Mouse (Mus musculus): Measurements from ENCODE around the gene Tmub2. TPM values are rescaled to one million over a fixed set of nuclear protein-coding genes. Genes with fewer than 3 reads are reported as not detected.

Gene Tmub2
- total RNA-seq, 2 experiments from 2014 or later, result 25.2 to 26.7 TPM

DNA sequence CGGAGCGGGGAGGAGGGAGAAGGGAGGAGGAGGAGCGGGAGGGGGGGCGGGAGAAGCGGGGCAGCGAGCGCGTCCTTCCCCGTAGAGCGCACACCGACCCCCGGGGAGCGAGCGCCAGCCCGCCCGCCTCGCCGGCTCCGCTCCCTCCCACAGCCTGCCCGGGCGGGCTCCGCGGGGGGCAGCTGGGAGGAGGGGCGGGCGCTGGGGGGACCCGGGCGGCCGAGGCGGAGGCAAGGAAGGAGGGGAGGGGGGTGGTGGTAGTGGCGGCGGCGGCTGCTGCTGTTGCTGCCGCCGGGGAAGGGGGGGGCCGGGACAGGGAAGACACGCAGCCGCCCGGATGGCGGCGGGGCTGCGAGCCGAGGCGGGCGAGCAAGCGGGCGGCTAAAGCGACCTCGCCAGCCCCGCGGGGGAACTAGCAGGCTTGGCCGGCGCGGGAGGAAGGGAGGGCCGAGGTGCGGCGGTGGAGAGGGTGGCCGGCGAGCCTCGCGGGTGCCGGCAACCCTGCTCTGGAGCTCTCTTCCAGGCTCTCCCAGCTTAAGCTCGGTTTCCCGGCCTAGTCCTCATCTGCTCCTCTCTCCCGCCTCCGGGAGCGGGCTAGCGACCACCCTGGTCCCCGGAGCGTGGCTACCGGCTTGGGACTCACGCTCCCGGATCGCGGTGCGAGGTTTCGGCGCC lies 33.3 kb downstream of the Tmub2 start:
- DNase-seq, result peak; percentile 71 to 89
- intact Hi-C loops (cut with DNase I), result loop anchor here (2.0 to 5.0 kb wide), 2 partner anchors 21 to 239 kb away; partner anchors contain the start of genes Atxn7l3 and Gpatch8

DNA sequence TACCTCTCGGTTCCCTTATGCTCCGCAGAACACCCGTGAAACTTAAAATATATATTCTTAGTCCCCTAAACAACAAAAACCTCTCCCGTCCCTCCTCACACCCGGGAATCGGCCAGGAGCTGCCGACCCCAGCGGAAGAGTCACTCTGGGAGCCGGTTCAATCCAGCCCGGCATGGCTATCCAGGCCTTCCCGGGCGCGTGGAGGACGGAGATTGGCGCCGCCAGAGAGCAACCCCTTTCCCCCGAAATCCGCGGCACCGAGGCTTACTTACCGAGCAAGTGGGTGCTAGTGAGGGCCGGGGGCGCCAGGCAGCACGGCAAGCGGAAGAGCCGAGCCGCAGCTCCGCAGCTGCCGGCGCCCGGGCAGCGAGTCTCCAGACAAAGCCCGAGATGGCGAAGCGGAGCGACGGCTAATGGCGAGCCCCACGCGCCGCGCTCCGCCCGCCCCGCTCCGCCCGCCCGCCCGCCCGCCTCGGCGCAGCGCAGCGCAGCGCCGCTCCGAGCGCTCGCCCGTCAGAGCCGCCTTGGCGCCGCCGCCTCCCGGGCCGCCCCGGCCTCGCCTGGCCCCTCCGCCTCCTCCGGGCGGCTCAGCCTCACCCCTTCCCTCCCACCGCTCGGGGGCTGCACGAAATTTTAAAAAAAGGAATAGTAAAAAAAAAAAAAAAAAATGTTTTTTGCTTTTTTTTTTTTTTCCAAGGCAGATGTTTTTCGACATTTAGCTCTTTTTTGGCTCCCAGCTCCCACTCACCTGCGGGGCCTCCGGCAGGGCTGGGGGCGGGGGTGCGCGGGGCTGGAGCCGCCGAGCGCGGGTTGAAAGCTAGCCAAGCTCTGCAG lies 34.1 kb downstream of the Tmub2 start:
- intact Hi-C loops (cut with DNase I), result loop anchor here (5.0 kb wide), 1 partner anchor 239 kb away; the partner anchor contains the start of gene Gpatch8
- DNase-seq, result peak; percentile 65 to 83

DNA sequence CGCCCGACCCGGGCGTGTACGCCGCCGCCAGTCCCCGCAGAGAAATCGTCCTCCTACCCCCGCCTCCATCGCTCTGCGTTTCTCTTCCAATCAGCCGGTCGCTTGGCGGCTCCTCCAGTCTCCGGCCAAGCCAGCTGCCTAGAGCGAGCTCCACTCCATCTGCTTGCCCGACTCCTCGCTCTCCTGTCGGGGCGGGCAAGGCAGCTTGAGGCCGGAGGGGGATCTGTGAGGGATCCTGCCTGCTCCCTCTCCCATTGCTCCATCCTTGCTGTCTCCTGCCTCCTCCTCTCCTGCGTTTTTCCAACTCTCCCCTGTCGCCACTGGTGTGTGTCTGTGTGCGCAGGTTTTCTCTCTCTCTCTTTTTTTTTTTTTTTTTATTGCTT lies 34.7 kb downstream of the Tmub2 start, which contains the start of gene Ubtf:
TSS of gene Ubtf (minus strand) at position 333 of the 383 bp plus-strand sequence.
- intact Hi-C loops (cut with DNase I), result loop anchor here (5.0 kb wide), 1 partner anchor 238 kb away; the partner anchor contains the start of gene Gpatch8

DNA sequence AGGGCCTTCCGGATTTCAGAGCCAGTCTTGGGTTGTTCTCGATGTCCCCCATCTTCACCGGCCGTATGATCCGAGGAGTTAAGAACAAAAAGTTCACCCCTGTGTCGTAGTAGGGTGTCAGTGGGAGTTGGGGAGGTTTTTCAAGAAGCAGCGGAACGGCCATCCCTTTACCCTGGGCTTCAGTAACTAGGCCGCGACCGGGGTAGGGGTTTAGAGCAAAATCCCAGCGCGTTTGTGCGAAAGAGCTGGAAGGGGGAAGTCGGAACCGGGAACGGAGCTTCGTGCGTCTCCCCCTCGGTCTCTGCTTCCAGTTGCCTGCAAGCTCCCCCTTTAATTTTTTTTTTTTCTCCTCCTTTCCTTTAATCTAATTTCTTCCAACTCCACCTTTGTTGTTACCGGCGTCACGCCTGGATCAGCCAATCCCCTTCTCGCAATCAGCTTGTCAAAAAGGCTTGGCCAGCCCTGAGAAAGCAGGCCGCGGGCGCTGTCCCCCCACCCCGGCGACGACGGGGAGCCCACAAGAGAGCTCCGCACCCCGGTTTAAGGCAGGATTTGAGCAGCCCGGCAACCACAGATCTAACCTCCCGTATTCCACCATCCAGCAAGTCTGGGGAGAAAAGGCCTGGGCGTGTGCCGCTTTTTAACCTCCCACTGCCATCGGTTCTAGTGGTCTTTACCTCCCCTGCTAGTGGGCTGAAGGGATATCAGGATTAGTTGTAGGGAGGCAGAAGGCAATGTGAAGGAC lies 35.4 kb downstream of the Tmub2 start:
- peak; percentile 83 to 86 for DNase-seq
- intact Hi-C loops (cut with DNase I), result loop anchor here (1.0 to 5.0 kb wide), 3 partner anchors 15 to 237 kb away; partner anchors contain the start of gene Gpatch8

More for the DNA sequence above, 34.7 kb downstream of the Tmub2 start, which contains the start of gene Ubtf:
- peak; percentile 76 to 87 for DNase-seq

DNA sequence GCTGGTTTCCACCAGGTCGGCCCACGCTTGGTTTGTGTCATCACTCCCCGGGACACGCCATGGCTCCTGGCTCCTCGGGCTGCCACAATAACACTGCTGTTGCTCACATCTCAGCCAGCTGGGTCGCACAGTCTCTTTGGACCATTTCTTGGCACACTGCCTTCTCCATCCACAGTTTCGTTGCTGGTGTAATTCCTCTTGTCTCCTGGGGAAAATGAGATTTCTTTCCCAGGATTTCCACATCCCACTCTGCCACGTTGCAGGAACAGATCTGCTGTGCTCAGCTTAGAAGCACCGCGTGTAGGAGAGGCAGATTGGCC lies 35.9 kb downstream of the Tmub2 start:
- DNase-seq, result peak; percentile 73 to 77
- intact Hi-C loops (cut with DNase I), result loop anchor here (1.0 to 2.0 kb wide), 2 partner anchors 14 to 86 kb away; no protein-coding TSS in a partner anchor

DNA sequence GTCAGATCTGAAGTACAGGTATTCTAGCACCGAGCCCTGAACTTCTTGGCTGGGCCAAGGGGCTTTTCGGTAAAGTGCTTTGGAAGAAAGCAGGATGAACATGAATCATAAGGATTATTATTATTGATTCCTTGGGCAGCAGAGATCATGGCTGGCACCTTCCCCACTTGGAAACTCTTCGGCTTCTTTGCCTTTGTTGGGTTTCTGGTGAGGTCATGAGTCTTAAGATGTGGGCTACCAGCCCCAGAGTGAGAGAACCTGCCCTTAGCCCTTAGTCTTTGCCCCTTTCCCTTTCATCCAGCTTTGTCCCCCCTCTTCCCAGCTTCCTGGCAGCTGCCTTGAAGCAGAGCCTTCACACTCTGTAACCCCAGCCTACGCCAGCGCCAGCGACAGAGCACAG lies 37.2 kb downstream of the Tmub2 start:
- no peak for DNase-seq
- intact Hi-C loops (cut with DNase I), result loop anchor here (2.0 kb wide), 1 partner anchor 13 kb away; no protein-coding TSS in a partner anchor

DNA sequence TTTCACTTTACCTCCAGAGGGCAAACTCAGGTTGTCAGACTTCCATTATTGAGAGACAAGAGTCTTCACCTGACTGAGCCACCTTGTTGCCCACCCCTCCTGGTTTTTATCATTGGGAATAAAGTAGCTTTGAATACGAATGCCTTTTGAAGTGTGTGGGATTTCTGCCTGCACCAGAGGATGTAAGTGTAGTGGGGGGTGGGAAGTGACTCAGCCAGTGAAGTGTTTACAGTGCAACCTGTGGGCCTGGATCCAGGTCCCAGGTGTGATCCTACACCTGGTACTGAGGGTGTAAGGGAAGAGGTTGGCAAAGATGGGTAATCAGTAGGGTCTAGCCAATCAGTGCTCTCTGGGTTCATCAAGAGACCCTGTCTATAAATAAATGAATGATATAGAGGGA lies 38.8 kb downstream of the Tmub2 start:
- intact Hi-C loops (cut with DNase I), result no loop called here
- no peak for DNase-seq

DNA sequence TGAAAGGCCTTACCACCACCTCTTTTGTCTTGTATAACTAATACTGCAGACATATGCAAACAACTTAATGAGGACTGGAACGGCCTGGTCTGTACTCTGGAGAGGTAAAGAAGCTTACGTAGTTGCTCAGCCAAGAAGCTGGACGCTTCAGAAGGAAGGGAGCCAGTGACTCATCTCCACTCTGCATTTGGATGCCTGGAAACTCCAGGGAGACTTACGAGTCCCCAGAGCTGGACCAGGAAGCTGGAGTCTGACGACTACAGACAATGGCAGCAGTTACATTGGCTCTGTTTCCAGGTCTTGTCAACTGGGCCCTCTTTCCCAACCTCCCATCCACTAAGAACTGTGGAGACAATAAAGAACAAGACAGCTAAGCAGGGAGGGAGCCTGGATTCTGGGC lies 42.5 kb downstream of the Tmub2 start:
- intact Hi-C loops (cut with DNase I), result no loop called here
- DNase-seq, result no peak

DNA sequence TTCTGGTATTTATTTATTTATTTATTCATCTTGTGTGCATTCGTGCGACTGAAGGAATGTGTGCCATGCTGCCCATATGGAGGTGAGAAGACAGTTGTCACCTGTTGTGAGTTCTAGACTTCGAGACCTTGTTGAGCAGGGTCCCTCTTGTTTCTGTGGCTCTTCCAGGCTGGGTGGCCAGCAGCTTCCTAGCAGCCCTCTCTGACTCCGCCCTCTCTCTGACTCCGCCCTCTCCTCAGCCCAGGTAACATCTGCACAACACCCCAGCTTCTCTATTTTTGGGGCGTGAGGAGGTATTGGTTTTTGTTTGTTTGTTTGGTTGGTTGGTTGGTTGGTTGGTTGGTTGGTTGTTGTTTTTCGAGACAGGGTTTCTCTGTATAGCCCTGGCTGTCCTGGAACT lies 43.1 kb downstream of the Tmub2 start:
- DNase-seq, result no peak
- intact Hi-C loops (cut with DNase I), result no loop called here

DNA sequence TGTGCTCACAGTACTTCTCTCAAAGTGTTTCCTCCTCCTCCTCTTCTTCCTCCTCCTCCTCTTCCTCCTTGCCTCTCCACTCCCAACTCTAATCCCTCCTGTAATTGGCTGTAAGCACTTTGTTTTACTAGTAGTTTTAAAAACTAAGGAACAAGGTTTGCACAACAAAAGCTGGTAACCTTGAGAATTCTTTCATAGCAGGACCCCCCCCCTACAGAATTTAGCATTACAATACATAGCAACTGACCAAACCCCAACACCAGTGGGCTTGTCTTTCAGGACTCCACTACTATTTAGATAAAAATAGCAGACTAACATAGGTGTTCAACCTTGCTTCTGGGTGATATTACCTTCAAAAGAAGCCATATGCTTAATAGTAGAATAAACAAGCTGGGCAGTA lies 44.8 kb downstream of the Tmub2 start:
- intact Hi-C loops (cut with DNase I), result no loop called here
- DNase-seq, result no peak

DNA sequence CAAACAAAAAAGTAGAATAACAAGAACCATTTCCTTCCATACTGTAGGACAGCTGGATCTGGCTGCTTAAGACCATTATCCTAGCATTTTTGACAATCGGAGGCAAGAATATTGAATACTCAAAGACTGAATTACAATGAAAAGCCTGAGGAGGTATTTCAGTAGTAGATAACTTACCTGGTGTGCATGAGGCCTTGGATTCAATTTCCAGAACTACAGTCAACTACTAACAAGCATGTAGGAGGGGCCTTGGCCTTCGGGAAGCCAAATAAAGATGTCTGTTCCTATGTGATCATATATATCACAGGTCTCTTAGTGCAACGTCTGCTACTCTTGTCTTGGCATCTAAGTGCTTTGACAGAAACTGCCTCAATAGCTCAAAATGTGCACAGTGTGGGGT lies 45.3 kb downstream of the Tmub2 start:
- intact Hi-C loops (cut with DNase I), result no loop called here
- DNase-seq, result no peak

DNA sequence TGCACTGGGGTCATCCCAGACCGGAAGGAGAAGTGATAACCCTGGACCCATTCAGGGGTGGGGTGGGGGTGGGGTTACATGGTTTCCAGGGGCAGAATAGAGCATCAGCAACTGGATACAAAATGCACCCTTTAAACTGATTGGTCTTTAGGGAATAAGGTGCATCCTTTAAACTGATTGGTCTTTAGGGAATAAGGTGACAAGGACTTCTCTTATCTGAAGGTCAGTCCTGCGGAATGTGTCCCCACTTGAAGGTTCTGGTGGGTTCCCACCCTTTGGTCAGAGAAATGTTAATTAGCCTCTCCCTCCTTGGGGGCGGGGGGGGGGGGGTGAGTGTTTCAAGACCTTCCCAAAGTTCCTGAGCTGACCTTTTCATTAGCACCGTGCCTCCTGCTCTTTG lies 47.1 kb downstream of the Tmub2 start:
- DNase-seq, result no peak
- intact Hi-C loops (cut with DNase I), result no loop called here

DNA sequence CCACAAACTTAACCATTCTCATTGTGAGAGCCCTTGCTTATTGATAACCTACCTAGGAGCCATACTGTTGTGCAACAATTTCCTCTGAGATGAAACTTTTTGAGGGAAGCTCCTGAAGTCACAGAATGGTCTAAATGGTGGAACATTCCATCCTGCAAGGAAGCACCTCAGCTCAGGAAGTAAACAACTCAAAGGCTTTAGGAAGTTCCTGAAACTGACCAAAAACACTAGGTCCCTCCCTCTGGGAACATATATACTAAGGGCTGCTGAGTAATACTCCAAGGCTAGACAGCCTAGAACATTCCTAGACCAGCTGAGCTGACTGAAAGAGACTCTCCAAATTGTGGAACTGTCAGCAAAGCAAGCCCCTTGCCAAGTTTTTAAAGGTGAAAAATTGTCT lies 48.3 kb downstream of the Tmub2 start:
- intact Hi-C loops (cut with DNase I), result no loop called here
- DNase-seq, result no peak

DNA sequence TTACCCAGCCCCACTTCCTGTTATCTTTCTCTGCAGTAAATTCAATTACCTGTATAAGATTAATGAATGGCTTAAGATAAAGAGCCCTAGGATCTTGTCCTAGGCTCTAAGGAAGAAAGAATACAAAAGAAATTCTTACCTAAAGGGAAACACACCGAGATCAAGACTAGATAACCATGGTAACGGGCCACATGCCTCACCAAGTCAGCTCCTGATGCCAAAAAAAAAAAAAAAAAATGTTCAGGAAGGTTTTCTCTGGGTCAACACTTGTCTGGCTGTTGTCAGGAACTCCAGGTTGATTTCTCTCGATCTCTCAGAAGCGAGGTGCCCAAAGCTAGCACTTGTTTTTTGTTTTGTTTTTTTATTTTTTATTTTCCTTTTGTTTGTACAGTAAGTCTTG lies 49.3 kb downstream of the Tmub2 start:
- DNase-seq, result no peak
- intact Hi-C loops (cut with DNase I), result loop anchor here (2.0 kb wide), 1 partner anchor 13 kb away; no protein-coding TSS in a partner anchor

DNA sequence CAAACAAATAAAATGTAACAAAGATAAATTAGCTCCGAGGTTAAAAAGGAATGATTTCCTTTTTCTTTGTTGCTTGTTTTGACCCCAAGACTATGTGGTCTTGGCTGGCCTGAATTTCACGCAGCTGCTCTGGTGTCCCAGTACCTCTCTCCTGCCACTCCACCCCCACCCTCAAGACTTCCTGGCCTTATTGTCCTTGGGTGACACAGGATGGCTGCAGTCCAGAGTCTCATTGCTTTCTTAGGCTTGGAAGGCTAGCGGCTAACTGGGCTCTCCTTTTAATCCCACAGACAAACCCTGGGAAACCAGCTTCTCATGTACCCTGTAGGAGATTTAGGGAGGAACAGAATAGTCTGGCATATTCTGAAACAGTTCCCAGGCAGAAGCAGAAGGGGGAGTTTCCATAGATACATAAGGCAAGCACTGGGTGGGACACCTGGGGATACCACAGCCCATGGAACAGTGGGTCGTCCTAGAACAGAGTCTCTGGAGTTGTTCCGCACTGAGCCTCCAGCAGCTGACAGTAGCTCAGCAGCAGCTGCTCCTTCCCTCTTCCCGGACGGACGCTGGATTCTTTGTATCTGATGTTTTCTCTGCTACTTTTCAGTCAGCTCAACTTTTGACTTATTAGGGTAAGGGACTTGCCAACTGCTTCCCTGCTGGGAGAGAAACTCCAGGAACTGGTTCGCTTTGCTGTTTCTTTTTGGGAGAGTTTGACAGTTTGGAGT lies 50.4 kb downstream of the Tmub2 start:
- peak; percentile 40 to 48 for DNase-seq
- intact Hi-C loops (cut with DNase I), result loop anchor here (2.0 kb wide), 1 partner anchor 14 kb away; no protein-coding TSS in a partner anchor

DNA sequence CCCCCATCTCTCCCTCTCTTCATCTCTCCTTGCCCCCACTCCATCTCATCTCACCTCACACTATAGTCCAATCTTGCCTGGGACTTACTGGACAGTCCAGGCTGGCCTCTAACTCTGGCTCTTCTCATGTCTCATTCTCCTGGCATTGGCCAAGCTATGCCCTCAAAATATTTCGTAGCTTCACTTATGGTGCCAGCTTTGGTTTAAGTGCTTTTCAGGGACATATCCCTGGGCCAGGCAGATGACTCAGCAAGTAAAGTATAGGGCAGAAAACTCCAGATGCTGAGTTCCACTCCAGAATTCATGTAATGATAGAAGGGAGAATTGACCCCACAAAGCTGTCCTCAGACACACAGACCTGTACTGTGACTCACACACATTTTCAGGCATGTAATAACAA lies 51.5 kb downstream of the Tmub2 start:
- intact Hi-C loops (cut with DNase I), result no loop called here
- DNase-seq, result no peak

DNA sequence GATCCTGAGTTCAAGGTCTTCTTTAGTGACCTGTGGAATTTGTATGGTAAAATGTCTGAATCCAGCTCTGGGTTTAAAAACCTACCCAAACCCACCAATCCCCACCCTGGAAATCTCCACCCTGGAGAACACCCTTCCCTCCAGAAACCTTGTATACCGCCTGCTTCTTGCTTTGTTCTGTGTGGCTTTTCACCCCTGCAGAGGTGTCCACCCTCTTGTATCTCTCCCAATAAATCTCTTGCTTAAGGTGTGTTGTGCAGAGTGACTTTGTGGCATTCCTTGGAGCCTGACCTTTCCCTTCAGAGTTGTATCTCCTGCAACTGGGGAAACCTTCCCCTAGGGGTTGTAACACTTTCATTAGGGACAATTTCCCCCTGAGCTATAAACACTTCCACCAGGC lies 53.2 kb downstream of the Tmub2 start:
- DNase-seq, result no peak
- intact Hi-C loops (cut with DNase I), result no loop called here

DNA sequence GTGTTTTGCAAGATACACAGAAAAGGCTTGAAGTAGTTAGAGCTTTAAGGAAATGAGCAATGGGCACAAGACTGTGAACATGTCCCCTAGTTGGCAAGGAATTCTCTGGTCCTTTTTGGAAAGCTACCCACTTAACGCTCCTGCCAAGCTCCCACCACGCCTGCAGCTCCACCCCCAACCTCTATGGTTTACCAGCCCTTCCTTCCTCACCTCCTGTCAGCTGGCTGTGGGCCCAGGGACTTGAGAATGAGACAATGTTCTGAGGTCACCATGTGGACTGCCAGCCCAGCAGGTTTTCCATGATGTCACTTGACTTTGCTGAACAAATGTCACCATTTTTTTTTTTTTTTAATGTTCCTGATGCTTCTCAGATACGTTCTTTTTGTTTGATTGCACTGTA lies 53.8 kb downstream of the Tmub2 start:
- intact Hi-C loops (cut with DNase I), result no loop called here
- peak; percentile 81 to 84 for DNase-seq

All from heart, postnatal 36 days (tissue).